ENCODE assay signal across 8 mouse cellular contexts in genomic region chr15:85645396-85645795, GRCm38 (mm10).
A peak's percentile ranks its signal among the peaks of the same experiment; 100 is the strongest.
DNase-seq lines count a peak whose midpoint lies in the region; ATAC-seq and TF ChIP-seq lines count a peak whose summit lies in the region.

No protein-coding gene starts in this region.

- peak; percentile 34 for DNase-seq in gastrocnemius, postnatal 25 days
- DNase-seq in gastrocnemius, adult 18-20 months (ENCODE audit: low spot score), result no peak
- peak; percentile 26 for DNase-seq in kidney, postnatal 0 days (ENCODE audit: low spot score)
- no peak for DNase-seq in ovary, postnatal 14 days (ENCODE audit: low spot score)
- DNase-seq in right cerebral cortex, postnatal 25 days, result no peak
- no peak for DNase-seq in left cerebral cortex, adult 18-20 months (ENCODE audit: low spot score in 2 of 2)

- H3K9ac ChIP-seq in heart, embryonic 11.5 days (ENCODE audit: low read depth, low read length), result no peak overlapping the region
- H3K9ac ChIP-seq in kidney, postnatal 0 days (ENCODE audit: low read depth, low read length), result peak overlapping the region; percentile 71

- peak overlapping the region; percentile 50 for H3K4me3 ChIP-seq in heart, embryonic 11.5 days (ENCODE audit: low read depth, low read length)
- peak overlapping the region; percentile 38 for H3K4me3 ChIP-seq in kidney, postnatal 0 days (replicated peaks; ENCODE audit: low read depth, low read length)

- H3K36me3 ChIP-seq in heart, embryonic 11.5 days (ENCODE audit: control insufficient read depth, insufficient read depth, low read length), result no peaks in the 10 kb centered on the region
- H3K36me3 ChIP-seq in kidney, postnatal 0 days (ENCODE audit: insufficient read depth, low read length), result no peaks in the 10 kb centered on the region

- H3K4me1 ChIP-seq in heart, embryonic 11.5 days (ENCODE audit: control insufficient read depth, insufficient read depth, low read length), result no peaks in the 10 kb centered on the region; the same call in 1 of the 2 replicates
- H3K4me1 ChIP-seq in kidney, postnatal 0 days (replicated peaks; ENCODE audit: insufficient read depth, low read length), result peaks cover 9% of the 10 kb centered on the region; the same call in 1 of the 2 replicates

- WGBS in heart, embryonic 11.5 days (ENCODE audit: insufficient replicate concordance), result 48% methylated on average over 8 of the region's 8 CpGs
- 51% methylated on average over 8 of the region's 8 CpGs for WGBS in kidney, postnatal 0 days

- H3K9me3 ChIP-seq in heart, embryonic 11.5 days (replicated peaks; ENCODE audit: control insufficient read depth, low read length), result no peaks in the 10 kb centered on the region
- H3K9me3 ChIP-seq in kidney, postnatal 0 days (replicated peaks; ENCODE audit: low read length), result no peaks in the 10 kb centered on the region

- 0 out of 2 replicates have a peak overlapping the region, but pooled peaks have one; percentile 73 for H3K27ac ChIP-seq in heart, embryonic 11.5 days (ENCODE audit: low read depth, low read length)
- H3K27ac ChIP-seq in kidney, postnatal 0 days, result peak overlapping the region; percentile 87

- peak overlapping the region; percentile 90 for H3K4me2 ChIP-seq in heart, embryonic 11.5 days
- peak overlapping the region; percentile 64 for H3K4me2 ChIP-seq in kidney, postnatal 0 days (ENCODE audit: low read length)

- H3K27me3 ChIP-seq in heart, embryonic 11.5 days (ENCODE audit: control insufficient read depth, insufficient read depth, low read length), result peaks cover 37% of the 10 kb centered on the region
- no peaks in the 10 kb centered on the region for H3K27me3 ChIP-seq in kidney, postnatal 0 days (ENCODE audit: insufficient read depth, low read length)

- no peak for ATAC-seq in heart, embryonic 11.5 days (replicated peaks; ENCODE audit: insufficient number of reproducible peaks, low FRiP score, low TSS enrichment)
- ATAC-seq in kidney, postnatal 0 days (replicated peaks; ENCODE audit: low FRiP score, low read depth), result no peak
- 0 out of 2 replicates have a peak, but pooled peaks have one; percentile 7 for ATAC-seq in megakaryocyte progenitor cell, adult 5-6 weeks (replicated peaks; ENCODE audit: poor library complexity)

- TF ChIP-seq CTCF in kidney, postnatal 0 days (IDR thresholded peaks at IDR 0.05; ENCODE audit: low read depth), result no peak

Comparison
In these comparisons a context has a peak if more than half of its experiments do, and no peak if none do; other contexts are left out.
1. DNase-seq: peak in gastrocnemius, postnatal 25 days (single experiment) and kidney, postnatal 0 days (single experiment); none in gastrocnemius, adult 18-20 months (single experiment), ovary, postnatal 14 days (single experiment), right cerebral cortex, postnatal 25 days (single experiment) and left cerebral cortex, adult 18-20 months (0 of 2).